Mouse (Mus musculus) spleen, embryonic (tissue): ENCODE measurements around the gene Rab4b.

Source experiments
- CTCF ChIA-PET: fragments of 350-600 bp; sonication (Branson Sonifier 250); formaldehyde crosslinking; loops from one replicate; lab custom pipeline; 2022; lab: Charles Lee

The Rab4b gene

GRCm38 (mm10) chr7:27178324-27179216, at the start of gene Rab4b:
Gene Rab4b, minus strand, starts transcription at chr7:27178896.
- CTCF ChIA-PET = interaction anchor here (0.7 to 2.2 kb wide), 3 partner anchors 11 to 991 kb away, joined by 4 to 7 read pairs (median 4); partner anchors contain the start of gene Fbl

- CTCF ChIA-PET = no interaction called here
These were observed 49.7 kb upstream of the Rab4b start, which contains the start of gene Itpkc for GRCm38 (mm10) chr7:27228281-27228821. Gene Itpkc, minus strand, starts transcription at chr7:27228661.

GRCm38 (mm10) chr7:27227676-27228075, 49.0 kb upstream of the Rab4b start:
- CTCF ChIA-PET = interaction anchor here (0.6 kb wide), 1 partner anchor 180 kb away, joined by 4 read pairs; no protein-coding TSS in a partner anchor

GRCm38 (mm10) chr7:27227276-27227675, 48.6 kb upstream of the Rab4b start:
- CTCF ChIA-PET = interaction anchor here (0.6 kb wide), 1 partner anchor 180 kb away, joined by 4 read pairs; no protein-coding TSS in a partner anchor

GRCm38 (mm10) chr7:27224877-27225575, 46.3 kb upstream of the Rab4b start:
- CTCF ChIA-PET = interaction anchor here (0.6 kb wide), 1 partner anchor 1549 kb away, joined by 3 read pairs; no protein-coding TSS in a partner anchor

GRCm38 (mm10) chr7:27222538-27222937, 43.8 kb upstream of the Rab4b start:
- CTCF ChIA-PET = interaction anchor here (0.6 kb wide), 1 partner anchor 1070 kb away, joined by 3 read pairs; no protein-coding TSS in a partner anchor

GRCm38 (mm10) chr7:27221939-27222338, 43.2 kb upstream of the Rab4b start:
- CTCF ChIA-PET = no interaction called here

- CTCF ChIA-PET = interaction anchor here (0.6 kb wide), 1 partner anchor 218 kb away, joined by 3 read pairs; no protein-coding TSS in a partner anchor
These were observed 41.2 kb upstream of the Rab4b start for GRCm38 (mm10) chr7:27219937-27220336.

GRCm38 (mm10) chr7:27218586-27218985, 39.9 kb upstream of the Rab4b start:
- CTCF ChIA-PET = no interaction called here

- CTCF ChIA-PET = no interaction called here
These were observed 33.9 kb upstream of the Rab4b start for GRCm38 (mm10) chr7:27212626-27213025.

- CTCF ChIA-PET = interaction anchor here (1.5 kb wide), 1 partner anchor 45 kb away, joined by 4 read pairs; no protein-coding TSS in a partner anchor
These were observed 25.2 kb upstream of the Rab4b start for GRCm38 (mm10) chr7:27203730-27204449.

GRCm38 (mm10) chr7:27198779-27199178, 20.1 kb upstream of the Rab4b start:
- CTCF ChIA-PET = interaction anchor here (0.6 to 1.0 kb wide), 2 partner anchors 139 to 1195 kb away, joined by 3 read pairs; partner anchors contain the start of gene Ltbp4

GRCm38 (mm10) chr7:27198355-27198754, 19.7 kb upstream of the Rab4b start:
- CTCF ChIA-PET = interaction anchor here (0.6 to 0.7 kb wide), 2 partner anchors 103 to 1195 kb away, joined by 3 read pairs; no protein-coding TSS in a partner anchor

- CTCF ChIA-PET = interaction anchor here (0.5 to 0.7 kb wide), 2 partner anchors 11 to 104 kb away, joined by 3 read pairs; no protein-coding TSS in a partner anchor
These were observed 18.9 kb upstream of the Rab4b start for GRCm38 (mm10) chr7:27197634-27198033.

- CTCF ChIA-PET = interaction anchor here (0.5 kb wide), 1 partner anchor 11 kb away, joined by 3 read pairs; no protein-coding TSS in a partner anchor
These were observed 18.4 kb upstream of the Rab4b start for GRCm38 (mm10) chr7:27197136-27197535.

GRCm38 (mm10) chr7:27195681-27196611, 17.2 kb upstream of the Rab4b start, which contains the start of the genes BC024978 and Snrpa:
Gene BC024978, plus strand, starts transcription at chr7:27195781.
Gene Snrpa, minus strand, starts transcription at chr7:27196271.
- CTCF ChIA-PET = no interaction called here

GRCm38 (mm10) chr7:27193731-27194130, 15.0 kb upstream of the Rab4b start:
- CTCF ChIA-PET = no interaction called here

GRCm38 (mm10) chr7:27192434-27192833, 13.7 kb upstream of the Rab4b start:
- CTCF ChIA-PET = no interaction called here
